Mouse (Mus musculus) T-helper 2 cell (primary cell): ENCODE data around the gene Malrd1.

Experiments used
- in situ Hi-C: fragments of 300-600 bp; cut with MboI, MseI; formaldehyde crosslinking; loops from one replicate; pipeline ENCODE4 v1.15.1; 2025; ENCODE audit warnings: high pct_unique_total_duplicates

Gene Malrd1

DNA sequence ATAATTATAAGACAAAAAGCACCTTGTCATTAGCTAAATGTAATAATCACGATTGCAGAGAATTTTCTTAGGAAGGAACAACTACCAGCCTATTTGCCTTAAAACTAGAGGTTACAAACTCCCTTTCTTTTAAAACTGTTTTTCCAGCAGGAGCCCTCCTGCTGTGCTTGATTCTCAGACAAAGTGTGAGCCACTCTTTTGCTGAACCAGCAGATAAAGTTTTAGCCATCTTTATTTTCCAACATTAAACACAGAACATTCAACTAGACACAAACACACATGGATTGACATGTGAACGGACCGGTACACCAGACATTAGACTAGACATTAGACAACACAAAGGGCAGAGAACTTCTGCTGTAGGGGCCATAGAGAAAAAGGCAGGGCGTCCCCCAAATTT, 505.3 kb downstream of the Malrd1 start:
- in situ Hi-C loops, result no loop called here

DNA sequence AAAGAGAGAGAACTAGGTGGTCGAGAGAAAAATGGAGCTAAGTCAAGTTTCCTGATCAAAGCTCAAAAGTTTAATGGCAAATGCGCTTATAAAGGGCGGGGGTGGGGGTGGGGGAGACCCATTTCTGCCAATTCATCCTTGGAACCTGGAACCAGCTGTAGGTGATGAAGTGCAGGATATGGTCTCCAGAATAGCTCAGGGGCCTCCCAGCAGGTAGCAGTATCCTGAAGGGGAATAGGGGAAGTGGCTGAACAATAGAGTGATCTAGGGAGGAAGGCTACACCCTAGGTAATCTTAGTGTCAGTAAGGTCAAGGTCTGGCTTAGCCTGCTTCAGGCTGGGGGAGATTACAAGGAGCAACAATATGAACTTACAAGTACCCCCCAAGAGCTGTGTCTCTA, 506.5 kb downstream of the Malrd1 start:
- in situ Hi-C loops, result no loop called here

DNA sequence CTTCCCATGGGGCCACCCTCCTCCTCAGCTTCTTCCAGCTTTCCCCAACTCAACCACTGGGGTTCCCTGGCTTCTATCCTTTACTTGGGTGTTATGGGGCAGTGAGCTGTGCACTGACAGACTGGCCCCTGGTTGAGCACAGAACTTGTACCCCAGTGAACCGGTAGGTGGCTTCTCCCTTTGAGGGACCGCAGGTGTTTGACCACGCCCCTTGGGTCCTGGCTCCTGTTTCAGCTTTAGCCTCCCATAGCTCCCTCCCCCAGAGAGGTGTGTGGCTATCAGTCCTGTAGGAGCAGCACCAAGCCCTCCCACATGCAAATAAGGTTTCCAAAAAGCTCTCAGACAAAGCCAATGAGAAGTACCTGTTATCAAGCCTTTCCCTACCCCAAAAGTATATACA, 584.4 kb downstream of the Malrd1 start:
- in situ Hi-C loops, result no loop called here

DNA sequence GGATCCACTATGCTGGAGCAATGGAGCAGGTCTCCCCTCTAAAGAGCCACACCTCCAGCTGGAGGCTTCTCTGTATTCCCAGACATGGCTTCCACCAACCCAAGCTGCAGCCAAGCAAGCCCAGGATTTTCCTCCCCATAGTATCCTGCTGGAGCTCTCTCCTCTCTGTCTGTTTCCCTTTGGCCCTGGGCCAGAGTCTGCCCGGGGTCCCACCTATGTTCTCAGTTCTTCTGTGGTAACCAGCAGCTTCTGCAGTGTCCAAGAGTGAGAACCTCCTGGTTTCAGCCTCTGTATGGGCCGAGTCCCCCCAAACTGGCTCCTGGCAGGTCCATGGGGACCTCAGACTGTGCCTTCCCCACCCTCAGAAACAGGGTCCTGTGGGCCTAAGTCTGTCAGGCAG, 587.1 kb downstream of the Malrd1 start:
- in situ Hi-C loops, result no loop called here

DNA sequence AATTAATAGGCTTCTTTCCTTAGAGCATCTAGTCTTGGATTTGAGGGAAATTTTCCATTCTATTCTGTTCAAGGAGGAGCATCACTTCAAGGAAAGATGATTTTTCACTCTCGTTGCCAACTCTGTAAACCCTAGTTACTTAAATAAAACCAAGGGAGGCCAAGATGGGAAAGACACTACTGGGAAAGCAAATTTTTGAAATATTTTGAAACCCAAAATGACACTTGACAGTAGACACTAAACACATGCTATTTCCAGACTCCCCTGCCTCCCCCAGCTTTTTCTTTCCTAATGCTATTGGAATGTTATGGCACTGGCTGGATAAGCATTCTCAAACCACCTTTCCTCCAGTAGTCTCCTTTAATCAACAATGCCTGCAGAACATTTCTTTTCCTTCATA, 621.7 kb downstream of the Malrd1 start:
- in situ Hi-C loops, result no loop called here

DNA sequence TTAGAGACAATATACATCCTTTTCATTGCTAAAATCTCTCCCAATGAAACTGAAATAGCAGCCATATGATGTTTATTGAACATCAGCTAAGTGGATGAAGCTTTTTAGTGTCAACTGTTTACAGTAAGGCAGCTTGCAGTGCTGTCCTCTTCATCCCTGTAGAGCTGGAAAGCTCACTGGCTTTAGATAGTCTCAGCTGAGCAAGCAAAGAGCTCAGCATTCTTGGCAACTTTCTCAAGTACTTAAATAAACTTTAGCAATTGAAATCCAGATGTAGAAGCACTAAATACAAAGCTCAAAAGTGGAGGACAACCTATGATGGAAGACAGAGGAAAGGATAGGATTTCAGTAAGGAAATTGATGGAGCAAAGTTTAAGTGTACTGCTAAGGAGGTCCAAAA, 626.3 kb downstream of the Malrd1 start:
- in situ Hi-C loops, result no loop called here

DNA sequence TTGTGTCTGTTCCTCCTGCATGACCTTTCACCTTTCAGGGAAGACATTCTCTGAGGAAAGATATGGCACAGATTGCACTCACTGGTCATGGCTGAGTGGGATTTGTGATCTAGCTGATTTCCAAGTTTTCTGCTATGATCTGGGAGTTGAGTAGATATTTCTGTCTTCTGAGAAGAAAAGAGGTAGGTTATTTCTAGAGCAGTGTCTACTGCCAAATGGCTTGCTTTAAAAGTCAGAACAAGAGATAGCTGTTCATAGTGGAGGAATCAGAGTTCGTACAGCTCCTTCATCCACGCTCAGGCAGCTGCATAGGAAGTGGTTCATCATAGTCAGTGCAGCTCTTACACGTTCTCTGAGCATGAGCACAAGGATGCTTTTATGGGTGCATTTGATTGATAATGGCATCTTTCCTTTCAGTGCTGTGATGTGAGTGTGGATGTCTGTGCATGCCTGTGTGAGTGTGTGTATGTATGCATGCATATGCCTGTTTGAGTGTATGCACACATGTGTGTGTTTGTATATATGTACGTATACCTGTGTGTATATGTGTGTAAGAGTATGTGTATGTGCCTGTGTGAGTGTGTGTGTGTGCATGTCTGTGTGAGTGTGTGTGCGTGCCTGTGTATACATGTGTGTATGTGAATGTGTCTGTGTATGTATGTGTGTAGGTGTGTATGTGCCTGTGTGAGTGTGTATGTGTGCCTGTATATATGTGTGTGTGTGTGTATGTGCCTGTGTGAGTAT, 637.1 kb downstream of the Malrd1 start:
- in situ Hi-C loops, result no loop called here

DNA sequence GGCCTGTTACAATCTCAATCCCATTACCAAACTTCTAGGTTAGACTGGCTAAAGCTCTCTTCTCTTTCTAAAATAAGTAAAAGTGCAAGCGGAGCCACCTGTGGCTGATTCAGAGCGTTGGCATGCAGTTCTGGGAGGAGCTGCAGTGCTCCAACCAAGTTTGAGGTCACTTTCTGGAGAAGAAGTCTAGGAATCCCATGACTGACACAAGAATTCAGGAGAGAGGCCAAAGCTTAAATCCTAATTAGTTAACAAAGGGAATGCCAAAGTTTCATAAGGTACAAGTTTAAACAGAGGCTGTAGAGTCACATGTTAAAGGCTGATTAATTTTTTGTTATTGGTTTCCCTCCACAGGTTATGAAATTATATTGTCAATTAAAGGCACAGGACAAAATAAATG, 642.3 kb downstream of the Malrd1 start:
- in situ Hi-C loops, result no loop called here

DNA sequence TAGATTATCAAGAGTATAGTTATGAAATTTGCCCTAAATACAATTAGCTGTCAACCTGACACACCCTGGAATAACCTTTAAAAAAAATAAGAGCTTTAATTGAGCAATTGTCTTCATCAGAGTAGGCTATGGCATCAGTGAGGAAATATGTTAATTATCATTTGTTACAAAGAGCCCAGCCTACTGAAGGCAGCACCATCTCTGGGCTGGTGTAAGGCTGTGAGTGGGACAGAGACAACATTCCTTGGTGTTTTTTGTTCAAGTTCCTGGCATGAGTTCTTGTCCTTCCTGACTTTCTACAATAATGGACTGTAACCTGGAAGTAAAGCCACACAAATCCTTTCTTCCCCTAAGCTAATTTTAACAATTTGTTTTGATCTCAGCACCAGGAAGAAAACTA, 645.8 kb downstream of the Malrd1 start:
- in situ Hi-C loops, result no loop called here

DNA sequence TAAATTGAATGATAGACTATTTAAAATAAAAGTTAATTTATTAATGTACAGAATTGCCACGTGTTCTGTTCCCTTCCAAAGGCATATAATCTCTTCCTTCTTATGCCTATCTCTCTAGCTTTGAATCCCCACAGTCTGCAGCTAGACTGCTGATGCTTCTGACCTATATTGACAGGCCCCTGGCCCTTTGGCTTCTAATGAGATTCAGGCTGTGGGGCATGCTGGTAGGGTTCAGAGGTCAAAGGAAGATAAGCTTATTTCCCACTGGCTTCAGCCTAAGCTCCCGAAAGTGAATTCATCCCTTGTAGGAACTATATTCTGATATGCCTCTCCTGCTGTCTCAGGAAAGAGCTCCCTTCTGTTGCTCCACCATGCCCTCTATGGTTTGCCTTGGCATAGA, 647.1 kb downstream of the Malrd1 start:
- in situ Hi-C loops, result no loop called here

DNA sequence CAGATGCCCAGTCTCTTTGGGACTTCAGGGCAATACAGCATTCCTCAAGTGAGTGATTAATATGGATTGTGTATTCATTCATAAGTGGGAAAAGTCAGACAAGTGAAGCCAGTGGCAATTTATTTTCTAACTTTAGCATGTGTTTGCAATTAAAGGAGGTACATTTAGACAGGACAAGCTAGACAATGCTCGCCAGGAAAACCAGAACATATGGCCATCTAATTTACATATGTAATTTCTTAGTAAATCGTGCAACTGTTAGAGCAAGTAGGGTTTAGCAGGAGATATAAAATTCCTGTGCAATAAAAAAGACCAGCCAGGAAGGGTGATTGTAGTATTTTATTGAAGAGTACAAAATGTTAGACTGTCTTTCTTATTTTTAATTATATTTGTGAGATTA, 655.9 kb downstream of the Malrd1 start:
- in situ Hi-C loops, result no loop called here

DNA sequence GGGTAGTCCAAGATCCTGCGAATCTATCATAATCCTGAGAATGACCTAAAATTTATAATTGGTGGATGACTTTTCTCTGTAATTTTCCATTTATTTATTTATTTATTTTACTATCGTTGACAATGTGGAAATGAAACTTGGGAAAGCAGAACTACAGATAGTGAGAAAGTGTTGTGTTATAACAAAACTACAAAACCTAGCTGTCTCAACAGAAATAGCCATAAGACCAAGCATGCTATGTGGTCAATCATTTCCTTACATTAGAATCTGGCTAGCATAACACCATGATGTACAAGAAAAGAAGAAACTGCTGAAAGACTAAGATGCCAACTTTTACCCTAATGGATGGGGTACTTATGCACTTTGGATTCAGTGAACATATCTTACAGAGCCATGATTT, 656.9 kb downstream of the Malrd1 start:
- in situ Hi-C loops, result no loop called here

DNA sequence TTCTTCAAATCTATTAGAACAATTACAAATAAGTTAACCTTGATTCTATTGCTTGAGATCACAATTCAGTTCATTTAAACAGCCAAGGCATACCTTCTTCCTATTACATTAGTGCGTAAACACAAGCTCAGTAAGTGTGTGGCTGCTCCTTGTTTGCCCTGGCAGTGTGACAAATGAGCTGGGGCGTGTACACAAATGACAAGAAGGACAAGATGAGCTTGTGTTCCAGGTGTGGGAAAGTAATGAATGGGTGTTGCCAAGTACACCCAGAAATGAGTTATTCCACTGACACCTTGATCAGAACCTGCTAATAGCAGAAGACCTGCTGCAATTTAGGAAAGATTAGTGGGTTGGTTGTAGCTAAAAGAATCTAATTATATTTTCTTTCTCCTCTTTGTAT, 683.7 kb downstream of the Malrd1 start:
- in situ Hi-C loops, result loop anchor here (10.0 kb wide), 1 partner anchor 375 kb away; no protein-coding TSS in a partner anchor

DNA sequence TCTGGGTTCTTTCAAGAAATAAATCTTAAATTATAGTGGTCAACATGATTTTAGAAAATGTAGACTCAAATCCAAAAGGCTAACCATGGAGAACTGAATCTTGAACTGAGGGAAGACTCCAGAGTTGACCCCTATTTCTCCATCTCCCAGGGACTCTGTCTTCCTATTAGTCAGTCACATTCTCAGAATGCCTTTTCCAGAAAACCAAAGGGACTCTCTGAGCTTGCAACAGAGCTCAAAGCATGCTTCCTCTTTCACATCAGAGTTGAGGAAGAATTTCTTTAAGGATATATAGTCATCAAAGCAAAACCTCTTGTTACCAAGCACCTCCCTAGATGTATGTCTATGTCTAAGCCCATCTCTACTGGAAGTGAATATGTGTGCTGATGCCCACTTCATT, 686.5 kb downstream of the Malrd1 start:
- in situ Hi-C loops, result loop anchor here (10.0 kb wide), 1 partner anchor 378 kb away; no protein-coding TSS in a partner anchor

DNA sequence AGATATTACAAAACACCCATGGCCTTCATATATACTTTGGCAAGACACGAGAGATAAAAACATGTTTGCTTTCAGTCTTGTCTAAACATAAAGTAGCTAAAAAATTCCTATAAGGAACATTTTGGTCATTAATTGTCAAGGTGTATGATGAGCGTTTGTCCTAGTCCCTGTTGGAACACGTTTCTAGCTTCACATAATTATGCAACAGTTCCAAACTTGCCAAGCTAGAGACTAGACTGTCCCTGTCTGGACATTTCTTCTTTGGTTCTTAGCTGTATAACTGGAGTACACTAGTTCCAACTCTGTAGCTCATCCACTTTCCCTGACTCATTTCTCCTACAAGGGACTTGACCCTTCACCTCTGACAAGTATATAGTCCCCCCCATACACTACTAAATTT, 687.8 kb downstream of the Malrd1 start:
- in situ Hi-C loops, result loop anchor here (10.0 kb wide), 1 partner anchor 379 kb away; no protein-coding TSS in a partner anchor

DNA sequence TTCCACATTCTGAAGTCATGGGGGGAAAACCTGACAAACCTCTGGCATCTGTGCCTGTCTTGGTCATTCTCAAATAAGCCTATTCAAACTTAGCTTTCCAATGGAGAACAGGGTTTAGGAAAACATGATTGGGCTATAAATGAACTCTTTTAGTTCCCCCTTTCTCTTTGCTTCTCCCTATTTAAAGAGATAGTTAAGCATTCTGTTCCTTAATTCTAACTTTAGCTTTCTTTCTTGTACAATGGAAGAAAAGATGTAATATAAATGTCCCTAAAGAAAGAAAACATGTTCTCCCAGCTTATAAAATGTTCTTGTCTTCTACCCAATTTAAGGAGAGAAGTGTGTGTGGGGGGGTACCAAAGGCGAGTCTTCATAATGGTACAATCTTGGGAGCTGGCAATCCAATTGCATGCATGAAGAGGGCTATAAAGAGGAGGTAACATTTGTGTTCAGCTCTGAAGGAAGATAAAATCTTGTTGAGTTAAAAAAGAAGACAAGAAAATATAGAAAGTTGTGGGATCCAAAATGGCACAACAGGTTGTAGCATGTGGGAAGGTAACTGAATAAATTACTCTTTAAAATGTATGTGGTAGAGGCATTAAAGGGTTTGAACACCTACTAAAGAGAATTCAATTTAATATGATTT, 702.0 kb downstream of the Malrd1 start:
- in situ Hi-C loops, result loop anchor here (5.0 kb wide), 1 partner anchor 54 kb away; no protein-coding TSS in a partner anchor

DNA sequence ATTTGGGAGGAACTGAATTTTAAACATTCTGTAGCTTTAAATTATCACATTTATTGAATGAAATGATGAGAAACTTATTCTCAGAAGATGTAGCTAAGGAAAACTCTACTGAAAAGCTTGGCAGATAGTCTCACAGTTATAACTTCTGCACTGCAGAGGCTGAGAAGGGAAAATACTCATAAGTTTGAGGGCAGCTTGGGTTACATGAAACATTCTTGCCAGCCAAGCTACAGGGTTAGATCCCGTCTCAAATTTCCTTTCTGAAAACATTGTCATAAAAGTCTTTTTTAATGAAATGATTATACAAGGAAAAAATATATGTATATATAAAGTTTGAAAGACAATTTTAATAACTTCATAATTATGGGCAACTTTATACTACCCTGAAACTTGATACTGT, 714.6 kb downstream of the Malrd1 start:
- in situ Hi-C loops, result no loop called here

DNA sequence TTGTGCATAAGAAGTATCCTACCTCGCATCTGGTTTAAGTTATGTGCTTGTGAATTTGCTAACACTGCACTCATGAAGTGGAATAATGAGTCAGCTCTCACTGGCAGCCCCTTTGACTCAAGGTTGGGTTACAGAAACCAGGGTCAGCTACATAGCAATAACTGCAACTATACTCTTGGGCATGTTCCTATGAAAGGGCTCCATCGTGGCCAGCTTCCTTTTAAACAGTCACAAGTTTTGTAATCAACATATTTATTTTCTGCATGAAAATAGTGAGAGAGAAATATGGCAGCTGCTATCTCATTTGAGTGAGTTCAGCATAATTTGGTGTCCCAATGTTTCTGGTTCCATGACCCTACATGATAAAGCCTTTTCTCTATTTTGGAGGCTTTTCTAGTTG, 716.8 kb downstream of the Malrd1 start:
- in situ Hi-C loops, result no loop called here

DNA sequence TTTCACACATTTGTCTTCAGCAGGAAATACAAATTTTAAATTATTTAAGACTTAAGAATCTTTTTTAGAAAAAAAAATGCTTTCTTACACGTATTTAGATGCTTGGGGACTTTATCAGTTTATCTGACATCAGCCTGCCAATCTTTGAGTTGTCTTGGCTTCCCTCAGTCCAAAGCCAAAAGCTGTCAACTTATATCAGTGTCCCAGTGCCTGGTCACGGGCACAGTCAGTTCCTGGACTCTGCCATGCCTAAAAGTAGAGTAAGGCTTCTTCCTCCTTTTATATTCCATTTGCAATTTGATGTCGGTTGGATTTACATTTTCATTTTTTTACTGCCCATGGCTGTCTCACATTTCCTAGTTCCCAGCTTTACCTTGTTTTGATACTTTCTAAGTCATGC, 722.6 kb downstream of the Malrd1 start:
- in situ Hi-C loops, result no loop called here

DNA sequence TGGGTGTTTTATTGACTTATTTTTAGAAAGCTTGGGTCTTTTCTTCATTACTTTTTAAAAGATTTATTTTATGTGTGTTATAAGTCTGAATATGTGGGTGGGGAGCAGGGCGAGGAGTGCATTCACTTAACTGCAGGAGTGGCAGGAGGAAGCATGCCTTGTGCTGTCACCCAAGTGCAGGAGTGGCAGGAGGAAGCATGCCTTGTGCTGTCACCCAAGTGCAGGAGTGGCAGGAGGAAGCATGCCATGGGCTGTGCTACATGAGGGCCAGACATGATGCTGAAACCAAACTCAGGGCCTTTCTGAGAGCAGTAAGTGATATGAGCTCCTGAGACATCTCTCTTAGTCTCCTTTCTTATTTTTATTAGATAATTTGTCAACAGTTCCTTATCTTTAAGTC, 726.0 kb downstream of the Malrd1 start:
- in situ Hi-C loops, result no loop called here
